Mouse (Mus musculus) CD4-positive naive resting alpha-beta T cell, adult 76 days (primary cell): ENCODE results near the gene Dtwd1. TPM values are rescaled to one million over a fixed set of nuclear protein-coding genes. Genes with fewer than 3 reads are reported as not detected.

Experiments used
- total RNA-seq: library from RNA; stranded (reverse); gene quantifications from one replicate; pipeline ENCODE4 v1.2.4, GENCODE M21; 2023

Dtwd1 gene
- 6.6 TPM for total RNA-seq

GRCm38 (mm10) chr2:126151855-126152571, at the start of gene Dtwd1, which contains the start of gene Fam227b:
TSS of gene Dtwd1 (plus strand) at chr2:126152141.
TSS of gene Fam227b (minus strand) at chr2:126152004.

GRCm38 (mm10) chr2:126214800-126215199, 62.9 kb downstream of the Dtwd1 start, which contains the start of gene Gm17555:
TSS of gene Gm17555 (plus strand) at chr2:126215100.

Other genes starting within 250 kb of the Dtwd1 start
- not detected for gene Fgf7, start 117.5 kb upstream of the Dtwd1 start, total RNA-seq
- not detected for gene Fam227b, start 137 bp upstream of the Dtwd1 start, total RNA-seq
- gene Gm17555, start 63.0 kb downstream of the Dtwd1 start, total RNA-seq, result not detected